Mouse (Mus musculus) regulatory T cell (primary cell): ENCODE results near the gene Eif2b3.

Experiments
- in situ Hi-C: fragments of 300-600 bp; cut with MboI, MseI; formaldehyde crosslinking; loops from one replicate; pipeline ENCODE4 v1.15.1; 2025; ENCODE audit warnings: high pct_unique_total_duplicates

The Eif2b3 gene

GRCm38 (mm10) chr4:117094626-117095361, 75.6 kb downstream of the Eif2b3 start:
- in situ Hi-C loops: no loop called here

DNA sequence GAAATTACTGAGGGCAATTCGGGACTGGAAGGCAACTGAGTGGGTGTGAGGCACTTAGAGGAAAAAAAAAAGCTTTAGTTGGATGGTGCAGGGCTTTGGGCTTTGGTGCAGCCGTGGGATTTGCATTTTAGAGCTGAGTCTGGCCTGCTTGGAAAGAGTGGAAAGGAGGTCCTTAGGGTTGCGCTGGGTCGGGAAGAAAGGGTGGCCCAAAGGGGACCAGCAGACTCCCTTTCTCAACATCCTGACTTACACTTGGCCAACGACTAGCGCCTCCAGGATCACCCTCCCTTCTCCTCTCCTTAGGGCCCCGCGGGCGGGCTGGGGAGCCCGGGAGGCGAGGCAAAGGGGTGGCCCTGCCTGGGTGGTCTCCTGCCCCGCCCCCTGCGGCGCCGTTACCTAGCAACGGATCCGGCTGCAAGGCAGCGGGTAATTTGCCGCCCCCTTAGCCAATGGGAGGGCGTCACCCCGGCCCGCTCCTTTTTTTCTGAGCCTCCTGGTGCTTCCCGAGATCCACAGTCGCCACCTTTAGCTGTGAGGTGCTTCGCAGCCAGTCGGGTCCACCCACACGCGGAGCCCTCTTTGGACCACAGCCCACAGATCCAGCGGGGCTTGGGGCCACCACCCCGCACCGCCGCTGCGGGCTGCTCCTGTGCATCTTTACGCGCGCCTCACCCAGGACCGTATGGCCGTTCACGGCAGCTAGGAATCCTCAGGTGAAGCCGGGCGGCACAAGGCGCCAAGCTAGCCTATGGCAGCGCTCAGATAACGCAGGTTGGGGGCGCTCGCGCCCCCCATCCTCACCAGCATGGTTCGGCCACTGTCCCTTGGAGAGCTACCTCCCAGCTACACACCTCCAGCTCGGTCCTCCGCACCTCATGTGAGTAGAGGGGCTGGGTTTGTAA, 76.6 kb downstream of the Eif2b3 start, which contains the start of gene Ptch2:
Gene Ptch2 (plus strand): TSS at position 525 of the 902 bp plus-strand sequence.
- in situ Hi-C loops: no loop called here

DNA sequence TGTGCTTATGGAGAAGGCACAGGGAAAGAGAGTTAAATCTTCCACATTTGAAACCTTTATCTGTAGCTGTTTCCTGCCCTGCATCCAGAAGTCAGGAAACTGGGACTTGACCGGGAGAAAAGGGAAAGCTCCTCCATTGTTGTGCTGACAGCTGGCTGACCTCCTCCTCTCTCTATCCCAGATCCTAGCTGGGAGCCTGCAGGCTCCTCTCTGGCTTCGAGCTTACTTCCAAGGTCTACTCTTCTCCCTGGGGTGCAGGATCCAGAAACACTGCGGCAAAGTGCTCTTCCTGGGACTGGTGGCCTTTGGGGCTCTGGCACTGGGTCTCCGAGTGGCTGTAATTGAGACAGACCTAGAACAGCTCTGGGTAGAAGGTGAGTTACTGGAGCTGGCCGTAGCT, 77.5 kb downstream of the Eif2b3 start:
- in situ Hi-C loops: no loop called here

GRCm38 (mm10) chr4:117097969-117098763, 79.0 kb downstream of the Eif2b3 start:
- in situ Hi-C loops: no loop called here

DNA sequence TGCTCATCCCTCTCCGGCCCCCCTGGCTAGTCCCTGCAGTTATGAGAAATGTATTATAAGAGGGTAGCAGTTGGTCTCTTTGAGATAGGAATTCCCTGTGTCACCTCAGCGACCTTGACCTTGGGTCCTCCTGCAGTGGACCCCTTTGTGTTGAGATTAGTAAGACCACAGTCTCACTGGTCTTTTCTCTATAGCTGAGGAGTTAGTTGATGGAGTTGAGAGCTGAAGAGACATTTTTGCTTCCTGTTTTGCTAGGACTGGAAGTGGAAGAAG, 79.5 kb downstream of the Eif2b3 start:
- in situ Hi-C loops: no loop called here

GRCm38 (mm10) chr4:117100036-117100435, 80.8 kb downstream of the Eif2b3 start:
- in situ Hi-C loops: no loop called here

DNA sequence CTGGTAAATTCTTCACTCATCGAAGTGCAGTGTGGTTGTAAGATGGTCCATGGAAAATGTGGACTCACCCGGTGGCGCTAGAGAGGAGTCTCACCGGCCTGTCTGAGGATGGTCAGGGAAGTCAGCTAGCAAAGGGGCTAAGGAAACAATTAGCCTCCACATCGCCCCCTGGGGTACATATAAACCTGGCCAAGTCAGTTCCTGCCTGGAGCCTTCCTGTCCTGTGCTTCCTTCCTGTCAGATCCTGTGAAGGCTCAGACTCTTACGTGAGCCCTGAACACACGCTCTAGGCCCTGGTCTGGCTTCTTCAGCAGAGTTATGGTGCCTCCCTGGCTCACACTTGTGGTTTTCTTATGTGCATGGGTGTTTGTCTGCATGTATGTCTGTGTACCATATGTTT, 82.0 kb downstream of the Eif2b3 start:
- in situ Hi-C loops: no loop called here

- in situ Hi-C loops: no loop called here
These were observed 85.5 kb downstream of the Eif2b3 start for GRCm38 (mm10) chr4:117104672-117105071.

GRCm38 (mm10) chr4:117105127-117105526, 85.9 kb downstream of the Eif2b3 start:
- in situ Hi-C loops: no loop called here

- in situ Hi-C loops: no loop called here
These were observed 88.8 kb downstream of the Eif2b3 start for GRCm38 (mm10) chr4:117107813-117108523.

- in situ Hi-C loops: no loop called here
These were observed 89.3 kb downstream of the Eif2b3 start for GRCm38 (mm10) chr4:117108524-117108849.

DNA sequence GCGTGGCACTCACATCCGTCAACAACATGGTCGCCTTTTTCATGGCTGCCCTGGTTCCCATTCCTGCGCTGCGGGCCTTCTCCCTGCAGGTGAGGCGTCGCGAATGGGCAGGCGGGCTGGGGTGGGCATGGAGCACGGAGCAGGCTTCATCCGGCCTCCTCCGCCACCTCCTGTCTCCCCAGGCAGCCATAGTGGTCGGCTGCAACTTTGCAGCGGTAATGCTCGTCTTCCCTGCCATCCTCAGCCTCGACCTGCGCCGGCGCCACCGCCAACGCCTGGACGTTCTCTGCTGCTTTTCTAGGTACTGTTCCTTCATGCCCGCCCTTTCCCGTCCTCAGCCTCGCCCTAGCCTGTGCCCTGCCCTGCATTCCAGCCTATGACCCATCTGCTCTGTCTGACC, 90.1 kb downstream of the Eif2b3 start:
- in situ Hi-C loops: no loop called here

DNA sequence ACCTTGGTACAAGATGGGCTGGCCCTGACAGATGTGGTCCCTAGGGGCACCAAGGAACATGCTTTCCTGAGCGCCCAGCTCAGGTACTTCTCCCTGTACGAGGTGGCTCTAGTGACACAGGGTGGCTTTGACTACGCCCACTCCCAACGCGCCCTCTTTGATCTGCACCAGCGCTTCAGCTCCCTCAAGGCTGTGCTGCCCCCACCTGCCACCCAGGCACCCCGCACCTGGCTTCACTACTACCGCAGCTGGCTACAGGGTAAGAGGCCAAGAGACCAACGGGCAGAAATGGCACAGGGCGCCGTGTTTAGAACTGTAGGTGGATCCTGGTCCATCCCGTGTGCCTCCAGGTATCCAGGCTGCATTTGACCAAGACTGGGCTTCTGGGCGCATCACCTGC, 91.0 kb downstream of the Eif2b3 start:
- in situ Hi-C loops: no loop called here

DNA sequence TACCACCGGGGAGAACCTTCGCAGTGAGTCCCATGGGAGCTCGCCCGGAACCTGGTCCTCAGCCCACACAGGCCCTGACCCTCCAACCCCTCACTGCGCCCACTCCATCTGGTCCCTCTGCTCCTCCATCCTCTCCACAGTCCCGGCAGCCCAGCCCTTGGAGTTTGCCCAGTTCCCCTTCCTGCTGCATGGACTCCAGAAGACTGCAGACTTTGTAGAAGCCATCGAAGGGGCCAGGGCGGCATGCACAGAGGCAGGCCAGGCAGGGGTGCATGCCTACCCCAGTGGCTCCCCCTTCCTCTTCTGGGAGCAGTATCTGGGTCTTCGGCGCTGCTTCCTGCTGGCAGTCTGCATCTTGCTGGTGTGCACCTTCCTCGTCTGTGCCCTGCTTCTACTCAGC, 91.8 kb downstream of the Eif2b3 start:
- in situ Hi-C loops: no loop called here

- in situ Hi-C loops: no loop called here
These were observed 94.0 kb downstream of the Eif2b3 start for GRCm38 (mm10) chr4:117113237-117113636.

- in situ Hi-C loops: no loop called here
These were observed 96.4 kb downstream of the Eif2b3 start for GRCm38 (mm10) chr4:117115592-117115991.

DNA sequence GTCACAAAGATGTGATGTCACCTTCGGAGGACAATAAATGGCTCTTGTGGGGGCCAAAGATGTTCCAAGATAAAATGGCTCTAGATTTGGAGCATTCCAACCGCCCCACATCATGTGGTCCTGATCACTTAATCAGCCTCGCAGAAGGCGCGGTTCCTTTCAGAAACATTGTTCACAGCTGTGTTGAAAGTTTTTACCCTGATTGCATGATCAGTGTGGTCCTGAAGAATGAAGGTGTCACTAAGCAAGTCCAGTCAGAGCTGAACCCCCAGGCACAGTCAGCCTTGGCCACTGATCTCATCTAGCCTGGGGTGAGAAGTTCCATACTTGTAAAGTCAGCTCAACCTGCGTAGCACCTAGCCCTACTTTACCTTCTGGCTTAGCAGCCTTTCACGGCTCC, 98.7 kb downstream of the Eif2b3 start:
- in situ Hi-C loops: no loop called here

DNA sequence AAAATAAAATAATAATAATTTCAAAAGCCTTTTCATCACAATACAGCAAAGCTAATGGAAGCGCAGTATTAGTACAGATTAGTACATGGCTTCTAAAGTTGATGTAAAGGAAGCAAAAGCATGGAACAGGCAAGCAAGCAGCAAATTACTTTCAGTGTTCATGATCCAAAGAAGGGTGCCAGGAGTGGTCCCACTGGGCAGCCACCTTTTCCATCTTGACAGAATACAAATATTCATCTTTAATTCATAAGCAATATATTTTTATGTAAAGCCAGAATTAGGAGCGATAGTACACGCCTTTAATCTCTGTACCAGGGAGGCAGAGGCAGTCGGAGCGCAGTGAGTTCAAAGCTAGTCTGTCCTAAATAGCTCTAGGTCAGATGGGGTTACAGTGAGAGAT, 100.4 kb downstream of the Eif2b3 start:
- in situ Hi-C loops: loop anchor here (5.0 kb wide), 1 partner anchor 492 kb away; the partner anchor contains the start of gene Nasp

DNA sequence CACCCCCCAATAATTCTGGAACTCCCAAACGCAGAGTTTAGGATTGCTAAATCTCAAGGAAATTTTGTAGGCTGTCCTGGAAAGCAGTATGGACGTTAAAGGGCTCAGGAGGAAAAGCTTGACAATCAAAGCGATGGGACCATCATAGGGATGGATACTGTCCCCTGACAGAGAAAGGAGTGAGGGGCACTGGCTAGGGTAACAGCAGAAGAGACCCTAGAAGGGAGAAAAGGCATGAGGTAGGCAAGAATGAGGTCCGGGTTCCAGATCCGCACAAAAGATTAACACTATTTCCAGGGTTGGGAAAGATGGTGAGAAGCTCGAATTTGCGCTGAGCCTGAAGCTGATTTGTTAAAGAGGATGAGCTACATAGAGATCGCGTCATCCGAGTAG, 100.8 kb downstream of the Eif2b3 start:
- in situ Hi-C loops: loop anchor here (5.0 kb wide), 1 partner anchor 493 kb away; the partner anchor contains the start of gene Nasp

DNA sequence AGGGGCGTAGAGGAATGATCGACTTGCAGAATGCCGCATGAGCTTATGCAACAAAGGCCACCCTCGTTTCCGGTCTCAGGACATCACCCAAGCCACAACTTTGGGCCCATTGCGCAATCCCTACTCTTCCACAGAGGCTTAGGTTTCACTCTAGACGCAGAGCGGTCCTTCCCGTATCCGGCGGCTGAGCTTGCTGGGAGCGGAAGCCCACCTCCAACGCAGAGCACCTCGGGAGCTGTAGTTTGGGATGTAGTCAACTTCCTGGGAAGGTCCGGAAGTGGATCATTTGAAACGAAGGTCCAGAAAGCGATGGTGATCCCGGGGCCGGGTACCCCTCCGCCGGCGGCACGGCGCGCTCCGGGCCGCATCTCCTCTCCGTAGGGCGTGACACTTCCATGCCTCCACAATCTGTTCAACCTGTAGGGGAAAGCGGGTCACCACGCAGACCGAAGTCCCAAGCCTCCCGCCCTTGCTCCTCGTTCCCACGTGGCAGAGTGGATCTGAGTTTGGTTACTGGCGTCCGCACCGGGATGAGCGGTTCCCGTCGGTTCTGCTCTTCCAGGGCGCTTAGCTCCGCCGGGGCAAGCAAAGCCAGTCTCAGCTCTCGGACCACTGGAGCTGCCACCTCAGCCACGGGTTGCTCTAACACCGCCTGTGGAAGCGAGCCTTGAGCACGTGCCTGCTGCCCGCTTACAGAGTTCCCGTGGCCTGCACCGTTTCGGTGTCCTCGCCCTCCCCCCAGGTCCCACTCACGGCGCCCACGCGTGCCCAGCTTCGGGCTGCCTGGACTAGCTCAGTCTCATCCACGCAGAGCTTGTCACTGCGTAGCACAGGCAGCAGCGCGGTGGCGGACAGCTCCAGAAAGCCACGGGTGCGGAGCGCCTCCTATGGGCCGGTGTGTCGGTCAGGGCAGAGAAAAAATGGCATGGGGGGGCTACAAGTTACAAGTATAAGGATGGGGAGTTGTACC, 101.5 kb downstream of the Eif2b3 start:
- in situ Hi-C loops: loop anchor here (5.0 kb wide), 1 partner anchor 493 kb away; the partner anchor contains the start of gene Nasp
